Mouse (Mus musculus) stomach, postnatal 0 days (tissue): ENCODE measurements at regions not wholly inside any gene's neighbourhood (a gene's known extent, or its start where the extent isn't known, plus 50 kb on each side); places are given as distances from the start of the nearest gene placed in this dataset.

Source experiments
- CTCF ChIP-seq: IDR thresholded peaks from 2 replicates; pipeline ENCODE4 v1.5.1; 2016; ENCODE audit warnings: antibody characterized with exemption, low read depth, mild to moderate bottlenecking, moderate library complexity
- EP300 ChIP-seq: optimal IDR thresholded peaks from 2 replicates; pipeline ENCODE3; 2016; ENCODE audit warnings: antibody characterized with exemption

DNA sequence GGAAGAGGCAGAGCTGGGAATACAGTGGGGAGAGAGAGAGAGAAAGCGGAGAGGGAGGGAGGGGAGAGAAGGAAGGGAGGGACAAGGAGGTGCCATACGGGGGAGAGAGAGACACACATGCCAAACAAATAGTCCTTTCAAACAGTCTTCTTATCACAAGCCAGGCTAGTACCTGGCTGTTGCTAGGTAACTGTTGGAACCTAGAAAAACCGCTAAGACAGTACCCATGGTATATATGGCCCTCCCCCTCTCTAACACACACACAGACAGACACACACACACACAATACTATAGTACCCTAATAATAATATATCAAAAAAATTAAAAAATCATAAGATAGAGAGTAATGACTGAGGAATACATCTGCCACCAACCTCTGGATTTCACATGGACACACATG lies 117.4 kb upstream of the Med14 start:
- TF ChIP-seq CTCF (no peak), EP300 (no peak)
